Mouse (Mus musculus): ENCODE results near the gene Taz. TPM values are rescaled to one million over a fixed set of nuclear protein-coding genes. Genes with fewer than 3 reads are reported as not detected.

The Taz gene
- polyA plus RNA-seq, 1 experiment from 2014 or later, result 84.0 TPM

- peak overlapping the region; percentile 52 for H3K4me3 ChIP-seq (replicated peaks)
- peak overlapping the region; percentile 70 for H3K4me2 ChIP-seq
- peak overlapping the region; percentile 88 for H3K27ac ChIP-seq (replicated peaks)
- no peaks in the 10 kb centered on the region for H3K36me3 ChIP-seq
- 36% methylated on average over 2 of the region's 2 CpGs for WGBS
- H3K9ac ChIP-seq (replicated peaks), result peak overlapping the region; percentile 59
- no peaks in the 10 kb centered on the region for H3K27me3 ChIP-seq (replicated peaks)
- H3K9me3 ChIP-seq (replicated peaks), result no peaks in the 10 kb centered on the region
- H3K4me1 ChIP-seq, result peaks cover 37% of the 10 kb centered on the region
- no peak for ATAC-seq (ENCODE audit: low FRiP score)
Observed at GRCm38 (mm10) chrX:74330166-74330930, 48.6 kb downstream of the Taz start.

Small RNA genes lying within 50 kb of the gene (microRNA-seq; reads per million reads assigned to microRNA genes)
- gene Mir7091 (not detected), gene Mir7092 (0.69 reads per million)

Other genes starting within 250 kb of the Taz start
- gene Opn1mw, start 154.4 kb upstream of the Taz start, polyA plus RNA-seq (2015; fragmentation: Nextera tagmentation; extraction: Ambion mirVana), result not detected in 2 replicates
- 11.2 and 11.7 TPM in 2 replicates for gene Mecp2, start 146.5 kb upstream of the Taz start, polyA plus RNA-seq (2015; fragmentation: Nextera tagmentation; extraction: Ambion mirVana)
- not detected in 2 replicates for gene Tex28, start 114.1 kb upstream of the Taz start, polyA plus RNA-seq (2015; fragmentation: Nextera tagmentation; extraction: Ambion mirVana)
- gene Tktl1, start 104.7 kb upstream of the Taz start, polyA plus RNA-seq (2015; fragmentation: Nextera tagmentation; extraction: Ambion mirVana), result 0.08 and 0.09 TPM in 2 replicates
- gene Flna, start 32.1 kb upstream of the Taz start, polyA plus RNA-seq (2015; fragmentation: Nextera tagmentation; extraction: Ambion mirVana), result 67.3 and 100 TPM in 2 replicates
- gene Emd, start 27.2 kb upstream of the Taz start, polyA plus RNA-seq (2015; fragmentation: Nextera tagmentation; extraction: Ambion mirVana), result 13.2 and 17.9 TPM in 2 replicates
- 436 and 510 TPM in 2 replicates for gene Rpl10, start 11.1 kb upstream of the Taz start, polyA plus RNA-seq (2015; fragmentation: Nextera tagmentation; extraction: Ambion mirVana)
- gene Dnase1l1, start 425 bp downstream of the Taz start, polyA plus RNA-seq (2015; fragmentation: Nextera tagmentation; extraction: Ambion mirVana), result 5.1 and 7.8 TPM in 2 replicates
- gene Atp6ap1, start 15.2 kb downstream of the Taz start, polyA plus RNA-seq (2015; fragmentation: Nextera tagmentation; extraction: Ambion mirVana), result 283 and 302 TPM in 2 replicates
- 798 and 909 TPM in 2 replicates for gene Gdi1, start 23.1 kb downstream of the Taz start, polyA plus RNA-seq (2015; fragmentation: Nextera tagmentation; extraction: Ambion mirVana)
- gene Fam50a, start 31.1 kb downstream of the Taz start, polyA plus RNA-seq (2015; fragmentation: Nextera tagmentation; extraction: Ambion mirVana), result 60.0 and 62.1 TPM in 2 replicates
- 33.8 and 41.9 TPM in 2 replicates for gene Plxna3, start 47.2 kb downstream of the Taz start, polyA plus RNA-seq (2015; fragmentation: Nextera tagmentation; extraction: Ambion mirVana)
- gene Lage3, start 71.7 kb downstream of the Taz start, polyA plus RNA-seq (2015; fragmentation: Nextera tagmentation; extraction: Ambion mirVana), result 77.5 and 86.0 TPM in 2 replicates
- gene Ubl4a, start 91.3 kb downstream of the Taz start, polyA plus RNA-seq (2015; fragmentation: Nextera tagmentation; extraction: Ambion mirVana), result 65.9 and 68.3 TPM in 2 replicates
- 8.9 and 9.5 TPM in 2 replicates for gene Slc10a3, start 91.4 kb downstream of the Taz start, polyA plus RNA-seq (2015; fragmentation: Nextera tagmentation; extraction: Ambion mirVana)
- gene Fam3a, start 111.4 kb downstream of the Taz start, polyA plus RNA-seq (2015; fragmentation: Nextera tagmentation; extraction: Ambion mirVana), result 36.6 TPM in 2 replicates
- 14.1 and 15.8 TPM in 2 replicates for gene Ikbkg, start 111.4 kb downstream of the Taz start, polyA plus RNA-seq (2015; fragmentation: Nextera tagmentation; extraction: Ambion mirVana)
- 43.4 and 50.2 TPM in 2 replicates for gene G6pdx, start 147.3 kb downstream of the Taz start, polyA plus RNA-seq (2015; fragmentation: Nextera tagmentation; extraction: Ambion mirVana)
- gene Gm6880, start 199.5 kb downstream of the Taz start, polyA plus RNA-seq (2015; fragmentation: Nextera tagmentation; extraction: Ambion mirVana), result not detected in 2 replicates

Data from neural tube, embryonic 15.5 days (tissue).